Mouse (Mus musculus) hematopoietic stem cell, adult 5-6 weeks (primary cell): ENCODE data around the gene Btbd11. TPM values are rescaled to one million over a fixed set of nuclear protein-coding genes. Genes with fewer than 3 reads are reported as not detected.

ENCODE experiments used
- ATAC-seq, 2 experiments: fragments of 125-278 bp in 1 of 2; replicated peaks in 1 of 2; 2 replicates each; pipeline ENCODE4 v1.8.0; 2016 to 2017; ENCODE audit warnings: inconsistent platforms in 2 of 2, mild to moderate bottlenecking in 2 of 2, moderate number of reproducible peaks in 2 of 2, low read depth in 1 of 2, moderate TSS enrichment in 1 of 2; ENCODE audit not compliant: low FRiP score in 2 of 2, poor library complexity in 2 of 2, severe bottlenecking in 2 of 2, insufficient read depth in 1 of 2, low TSS enrichment in 1 of 2
- total RNA-seq: library from RNA; stranded (forward); fragments of 172-1452, 232-1000 nt; gene quantifications from 2 replicates; pipeline ENCODE4 v1.2.3, GENCODE M21; 2017

Btbd11 gene
- total RNA-seq, 1 experiment from 2014 or later = 1.2 TPM

DNA sequence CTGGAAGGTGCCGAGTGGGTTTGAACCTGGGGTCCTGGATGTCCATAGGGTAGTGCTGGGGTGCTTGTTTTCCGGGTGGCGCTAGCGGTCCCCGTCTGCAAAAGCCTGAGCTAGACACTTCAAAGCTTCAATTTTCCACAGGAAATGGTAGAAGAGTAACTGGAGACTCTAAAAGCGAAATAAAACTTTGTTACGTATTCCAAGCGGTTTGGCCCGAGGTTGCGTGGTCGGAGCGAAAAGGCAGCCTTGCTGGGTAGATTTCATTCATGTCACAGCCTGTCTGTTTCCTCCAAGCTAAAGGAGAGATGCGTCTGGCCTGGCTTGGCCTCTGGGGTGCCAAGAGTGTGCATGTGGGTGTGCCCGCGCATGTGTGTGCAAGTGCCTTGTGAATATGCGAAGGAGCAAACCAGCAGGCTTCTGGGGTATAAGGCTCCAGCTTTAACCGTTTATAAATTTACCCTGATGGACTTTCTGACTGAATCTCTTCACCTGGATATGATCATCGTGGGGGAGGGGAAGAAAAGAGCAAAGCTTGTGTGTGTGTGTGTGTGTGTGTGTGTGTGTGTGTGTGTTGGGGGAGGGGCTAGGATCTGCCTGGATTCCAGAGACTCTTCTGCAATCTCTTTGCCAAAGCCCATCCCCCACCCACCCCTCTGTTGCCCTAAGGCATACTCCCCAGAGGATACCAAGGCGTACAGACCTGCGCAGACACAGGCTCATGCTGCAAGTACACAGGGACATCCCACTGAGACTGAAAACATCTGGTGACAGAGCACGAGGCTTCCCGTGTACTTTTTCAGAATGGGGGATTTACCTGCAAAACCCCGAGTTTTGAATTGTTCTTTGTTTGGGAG, 2.9 kb downstream of the Btbd11 start:
- ATAC-seq = no peak

DNA sequence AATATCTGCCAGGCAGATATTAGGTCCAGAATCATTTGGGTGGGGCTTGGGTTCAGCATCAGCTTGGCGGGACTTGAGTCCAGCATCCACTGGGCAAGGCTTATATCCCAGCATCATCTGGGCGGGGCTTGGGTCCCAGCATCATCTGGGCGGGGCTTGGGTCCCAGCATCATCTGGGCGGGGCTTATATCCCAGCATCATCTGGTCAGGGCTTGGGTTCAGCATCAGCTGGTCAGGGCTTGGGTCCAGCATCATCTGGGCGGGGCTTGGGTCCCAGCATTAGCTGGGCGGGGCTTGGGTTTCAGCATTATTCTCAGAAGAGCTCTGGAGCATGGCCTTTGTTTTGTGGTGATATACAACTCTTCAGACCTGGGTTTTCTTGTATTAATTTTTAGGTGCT, 6.4 kb downstream of the Btbd11 start:
- ATAC-seq = no peak

DNA sequence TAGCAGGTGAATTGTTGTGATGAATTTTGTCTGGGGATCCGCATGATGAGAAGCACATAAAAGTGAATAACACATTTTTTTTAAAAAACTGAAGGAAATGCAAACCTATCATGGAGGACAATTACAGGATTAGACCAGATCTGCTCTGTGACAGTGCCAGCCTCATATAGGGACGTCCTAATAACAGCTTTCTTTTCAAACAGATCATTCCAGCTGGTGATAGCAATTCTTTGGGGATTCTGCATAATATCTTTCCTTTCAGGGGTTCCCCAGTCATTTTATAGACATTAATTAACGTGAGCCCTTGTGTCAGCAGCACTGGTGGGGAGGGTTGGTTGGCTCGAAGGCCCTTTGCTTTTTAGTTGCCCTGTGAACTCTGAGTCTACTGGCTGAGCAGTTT, 7.9 kb downstream of the Btbd11 start:
- ATAC-seq = no peak

DNA sequence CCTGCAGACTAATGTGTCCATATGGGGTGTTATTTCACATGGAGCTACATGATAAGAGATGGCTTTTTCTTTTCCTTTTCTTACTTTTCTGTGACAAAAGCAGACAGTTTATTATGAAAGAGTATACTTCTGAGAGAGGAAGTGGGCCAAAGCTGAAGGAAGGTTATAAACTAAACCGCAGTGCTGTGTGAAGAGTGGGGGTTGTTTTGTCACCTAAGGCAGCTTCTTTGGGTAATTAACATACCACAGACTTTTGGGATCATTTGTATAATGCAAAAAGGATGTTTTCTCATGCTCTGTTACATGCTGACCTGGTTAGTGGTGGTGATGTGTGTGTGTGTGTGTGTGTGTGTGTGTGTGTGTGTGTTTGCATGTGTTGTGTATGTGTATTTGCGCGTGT, 24.5 kb downstream of the Btbd11 start:
- peak; percentile 71 to 92 for ATAC-seq

DNA sequence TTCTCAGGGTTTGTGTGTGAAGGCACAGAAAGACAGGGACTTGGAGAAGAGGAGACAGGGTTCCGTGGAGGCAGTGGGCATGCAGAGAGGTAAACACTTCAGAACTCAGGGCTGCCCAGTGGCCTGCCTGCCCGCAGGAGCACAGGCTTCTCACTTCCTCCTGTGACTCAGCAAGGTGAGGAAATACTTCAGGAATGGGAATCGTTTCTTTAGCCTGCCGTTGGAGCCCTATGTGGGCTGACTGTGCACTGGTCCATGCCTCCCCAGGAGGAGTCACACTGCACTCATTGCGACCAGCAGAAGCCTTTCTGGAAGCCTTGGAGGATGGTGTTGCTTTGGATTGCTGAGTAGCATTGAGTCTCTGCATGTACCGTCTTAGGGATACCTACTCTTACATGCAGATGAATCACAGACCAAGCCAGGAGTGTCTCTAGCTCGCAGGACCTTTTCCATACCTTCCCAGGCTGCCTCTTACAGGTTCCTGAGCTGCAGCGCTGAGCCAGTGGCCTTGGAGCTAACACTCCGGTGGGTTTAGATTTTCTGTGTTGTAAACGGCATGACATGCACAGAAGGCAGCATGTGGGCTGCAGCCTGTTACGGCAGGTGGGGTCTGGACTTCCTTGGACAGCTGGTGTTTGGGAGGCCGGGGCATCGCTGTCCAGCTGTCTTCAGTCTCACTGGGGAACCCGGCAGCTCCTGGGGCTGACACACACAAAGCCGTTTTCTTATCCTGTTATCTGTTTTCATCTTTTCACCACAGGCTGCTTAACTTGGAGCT, 34.4 kb downstream of the Btbd11 start:
- ATAC-seq = no peak

DNA sequence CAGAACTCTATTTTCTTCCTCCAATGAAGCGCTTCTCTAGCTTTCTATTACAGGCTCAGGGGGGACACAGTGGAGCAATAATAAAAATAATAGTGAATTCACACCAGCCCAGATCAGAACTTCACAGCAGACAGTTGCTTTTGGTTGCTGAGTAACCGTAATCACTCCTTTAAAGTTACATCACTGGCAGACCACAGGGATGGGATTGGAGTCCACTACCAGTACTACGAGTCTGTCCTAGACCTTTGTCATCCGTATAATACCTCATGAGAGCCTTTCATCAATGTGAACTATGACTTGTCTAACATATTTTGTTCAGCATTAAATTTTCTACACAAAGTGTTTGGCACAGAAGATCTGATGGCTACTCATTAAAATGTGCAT, 35.0 kb downstream of the Btbd11 start:
- no peak for ATAC-seq

DNA sequence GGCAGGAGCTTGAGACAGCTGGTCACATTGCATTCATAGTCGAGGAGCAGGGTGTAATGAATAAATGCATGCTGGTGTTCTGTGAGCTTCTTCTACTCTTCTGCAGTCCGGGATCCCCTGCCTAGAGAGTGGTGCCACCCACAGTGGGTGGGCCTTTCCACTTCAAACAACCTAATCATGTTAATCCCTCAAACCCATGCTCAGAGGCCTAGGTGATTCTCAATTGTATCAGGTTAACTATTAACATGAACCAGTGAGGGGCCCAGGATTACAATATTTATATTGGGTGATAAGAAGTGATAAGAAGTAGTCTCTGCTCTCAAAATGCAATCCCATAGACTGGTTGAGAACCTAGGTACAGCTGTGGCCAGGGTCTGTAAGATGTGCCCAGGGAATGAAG, 39.1 kb downstream of the Btbd11 start:
- no peak for ATAC-seq

DNA sequence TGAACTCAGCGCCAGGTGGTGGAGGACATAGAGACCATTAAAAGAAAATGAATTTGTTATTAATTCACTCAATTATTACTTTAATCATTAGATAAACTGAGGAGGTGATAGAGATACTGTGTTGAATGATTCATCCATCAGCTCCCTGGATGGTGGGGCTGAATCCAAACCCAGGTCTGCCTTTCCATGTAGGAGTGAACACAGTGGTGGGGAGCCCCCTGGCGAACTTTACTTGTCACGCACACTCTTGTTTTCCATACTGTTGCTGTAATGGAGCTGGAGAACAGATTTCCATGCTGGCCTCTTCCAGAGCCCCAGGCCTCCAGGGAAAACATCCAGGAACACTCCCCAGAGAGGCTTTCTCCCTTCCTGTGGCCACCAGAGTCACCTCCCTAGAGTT, 50.6 kb downstream of the Btbd11 start:
- ATAC-seq = no peak

DNA sequence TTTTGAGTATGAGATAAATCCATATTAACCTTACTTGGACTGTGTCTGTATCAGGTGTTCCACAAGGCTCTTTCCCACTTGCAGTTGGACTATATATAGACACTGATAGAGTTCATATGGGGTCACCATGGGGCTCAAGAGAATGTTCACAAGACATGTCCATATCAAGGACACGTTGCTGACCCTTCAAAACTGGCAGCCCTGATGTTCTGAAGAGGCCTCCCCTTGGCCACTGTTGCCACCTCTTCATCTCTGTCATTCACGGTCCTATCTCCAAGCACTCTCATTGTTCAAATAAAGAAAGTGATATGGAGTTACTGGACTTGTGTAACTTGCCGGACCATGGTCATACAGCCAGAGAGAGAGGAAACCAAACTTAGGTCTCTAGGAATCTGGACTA, 56.8 kb downstream of the Btbd11 start:
- ATAC-seq = no peak

DNA sequence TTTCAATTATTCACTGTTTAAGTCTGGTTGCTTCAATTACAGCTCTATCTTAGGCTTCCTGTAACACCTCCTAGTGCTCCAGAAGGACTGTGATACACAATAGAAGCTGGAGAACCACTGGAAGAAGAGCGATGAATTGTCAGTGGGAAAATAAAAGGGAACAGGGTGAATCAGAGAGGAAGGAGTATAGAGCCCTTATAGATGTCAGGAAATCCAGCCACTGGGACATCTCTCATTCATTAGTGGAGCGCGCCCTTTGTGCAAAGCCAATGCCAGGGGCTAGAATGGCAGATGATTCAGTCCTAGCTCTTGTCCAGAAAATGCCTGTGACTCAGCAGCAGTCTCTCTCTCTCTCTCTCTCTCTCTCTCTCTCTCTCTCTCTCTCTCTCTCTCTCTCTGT, 59.3 kb downstream of the Btbd11 start:
- ATAC-seq = no peak

DNA sequence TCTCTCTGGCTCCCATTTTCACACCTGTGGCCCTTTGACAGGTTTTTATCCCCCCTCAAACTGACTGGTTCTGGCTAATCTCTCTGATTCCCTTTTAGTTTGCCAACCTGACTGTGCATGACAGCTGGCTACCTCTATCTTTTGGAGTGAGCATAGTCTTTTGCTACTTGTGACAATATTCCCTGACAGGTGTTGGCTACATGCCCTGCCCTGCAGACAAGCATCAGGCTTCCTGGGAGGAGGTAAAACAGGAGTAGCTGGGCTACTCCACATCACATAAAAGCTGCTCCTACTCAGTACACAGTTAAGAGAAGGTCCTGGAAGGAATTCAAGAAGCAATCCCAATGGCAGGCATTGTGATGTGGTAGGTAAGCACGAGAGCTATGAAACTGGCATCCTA, 60.1 kb downstream of the Btbd11 start:
- no peak for ATAC-seq

DNA sequence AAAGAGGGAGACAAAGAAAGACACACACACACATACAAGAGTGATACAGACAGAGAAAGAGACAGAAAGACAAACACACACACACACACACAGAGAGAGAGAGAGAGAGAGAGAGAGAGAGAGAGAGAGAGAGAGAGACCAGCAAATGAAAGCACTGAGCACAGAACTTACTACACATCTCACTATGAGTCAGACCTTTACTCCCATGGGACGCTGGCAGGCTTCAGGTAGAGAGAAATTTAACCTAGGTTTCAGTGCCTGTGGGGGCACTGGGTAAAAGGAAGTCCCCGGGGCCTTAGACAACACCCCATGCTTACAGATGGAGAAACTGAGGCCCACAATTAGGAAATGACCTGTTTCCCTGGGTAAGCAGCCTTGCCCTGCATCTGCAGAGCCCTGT, 61.3 kb downstream of the Btbd11 start:
- no peak for ATAC-seq

DNA sequence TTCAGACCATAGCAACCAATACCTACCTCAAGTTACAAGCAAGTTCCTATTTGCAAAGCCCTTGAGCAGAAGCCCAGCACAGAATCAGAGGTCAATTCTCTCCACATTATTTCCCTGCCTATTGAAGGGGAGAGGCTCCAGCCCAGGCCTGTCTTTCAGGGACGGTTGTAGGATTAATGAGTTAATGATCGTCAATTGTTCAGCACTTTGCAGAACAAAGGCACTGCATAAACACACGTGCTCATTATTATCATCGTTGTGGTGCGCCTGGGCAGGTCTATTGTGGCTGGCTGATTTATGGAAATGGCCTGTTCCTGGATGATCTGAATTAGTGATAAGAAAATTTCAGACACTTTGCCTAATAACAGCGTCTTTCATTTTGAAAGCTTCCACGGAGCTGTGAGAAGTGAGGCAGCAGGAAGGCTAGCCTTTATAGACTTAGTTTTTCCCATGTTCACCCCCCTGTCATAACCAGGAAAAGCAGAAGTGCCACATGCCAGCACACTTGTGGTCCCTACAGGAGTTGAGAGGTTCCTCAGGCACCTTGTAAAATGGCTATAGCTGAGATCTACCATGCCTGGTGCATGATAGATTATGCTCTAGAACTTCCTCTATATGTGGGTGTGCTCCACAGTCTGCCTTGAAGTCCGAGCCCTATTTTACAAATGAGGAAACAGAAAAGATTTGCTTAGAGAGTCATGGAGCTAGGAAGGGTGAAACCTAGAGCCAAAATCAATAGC, 65.2 kb downstream of the Btbd11 start:
- ATAC-seq = peak; percentile 78 to 81

DNA sequence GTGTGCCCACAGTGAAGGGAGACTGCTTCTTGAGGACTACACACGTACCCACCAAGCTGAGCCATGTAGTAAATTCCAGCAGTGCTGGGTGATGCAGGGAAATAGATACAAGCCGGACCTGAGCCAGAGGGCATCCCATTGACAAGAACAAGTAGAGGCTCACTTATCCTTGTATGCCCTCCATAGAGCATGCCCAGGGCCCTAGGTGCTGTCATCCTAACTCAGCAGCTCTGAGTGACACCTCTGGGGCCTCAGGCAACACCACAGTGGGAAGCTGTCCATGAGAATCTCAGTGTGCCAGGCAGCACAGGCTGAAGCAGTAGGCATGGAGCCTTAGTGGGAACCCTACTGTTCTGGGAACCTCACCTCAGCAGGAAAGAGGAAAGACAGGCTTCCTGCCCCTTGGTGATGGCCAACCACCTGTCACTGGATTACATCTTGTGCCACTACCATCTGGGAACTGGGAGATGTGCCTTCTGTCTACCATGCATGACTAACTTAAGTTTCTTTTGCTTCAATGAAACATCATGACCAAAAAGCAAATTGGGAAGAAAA, 66.7 kb downstream of the Btbd11 start:
- no peak for ATAC-seq

DNA sequence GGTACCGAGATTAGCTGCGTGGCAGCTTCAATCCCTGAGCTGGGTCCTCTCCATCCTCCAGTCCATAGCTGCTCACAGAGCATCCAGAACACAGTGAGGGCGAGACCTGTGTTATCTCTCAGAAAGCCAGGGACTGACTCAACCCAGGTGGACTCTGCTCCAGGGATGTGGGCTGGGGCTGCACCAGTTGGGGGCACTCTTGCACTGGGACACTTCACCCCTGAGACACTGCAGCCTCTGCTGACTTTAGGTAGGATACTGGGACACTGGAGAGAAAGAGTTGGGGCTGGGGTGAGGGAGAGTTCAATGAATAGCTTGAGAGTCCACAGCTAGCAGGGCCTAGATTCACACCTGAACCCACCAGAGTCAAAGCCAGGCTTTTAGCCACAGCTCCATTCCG, 69.4 kb downstream of the Btbd11 start:
- ATAC-seq = no peak

DNA sequence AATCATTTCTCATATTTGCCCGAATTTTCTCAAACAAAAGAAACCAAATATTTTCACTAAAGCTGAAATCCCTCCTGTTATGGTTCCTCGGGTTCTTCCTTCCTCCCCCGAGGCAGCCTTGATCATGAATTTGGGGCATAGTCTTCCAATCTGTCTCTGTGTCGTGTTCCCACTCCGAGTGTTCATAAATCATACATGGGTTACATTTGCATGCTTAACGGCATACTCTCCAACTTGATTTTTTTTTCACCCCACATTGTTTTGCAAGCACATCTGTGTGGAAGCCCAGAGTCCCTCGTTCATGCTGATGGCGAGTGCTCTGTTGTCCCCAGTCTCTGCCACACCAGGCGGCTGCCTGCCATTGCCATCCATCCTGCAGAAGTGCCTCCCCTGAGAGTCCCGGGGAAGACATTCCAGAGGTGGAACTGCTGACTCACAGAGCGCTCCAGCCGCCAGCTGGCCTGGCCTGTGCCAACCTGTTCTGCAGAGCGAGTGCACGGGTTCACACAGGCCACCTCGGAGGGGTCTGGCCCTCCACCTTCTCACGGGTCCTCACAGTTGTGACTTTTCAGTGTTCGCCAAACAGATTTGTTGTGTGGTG, 72.2 kb downstream of the Btbd11 start:
- ATAC-seq = no peak

DNA sequence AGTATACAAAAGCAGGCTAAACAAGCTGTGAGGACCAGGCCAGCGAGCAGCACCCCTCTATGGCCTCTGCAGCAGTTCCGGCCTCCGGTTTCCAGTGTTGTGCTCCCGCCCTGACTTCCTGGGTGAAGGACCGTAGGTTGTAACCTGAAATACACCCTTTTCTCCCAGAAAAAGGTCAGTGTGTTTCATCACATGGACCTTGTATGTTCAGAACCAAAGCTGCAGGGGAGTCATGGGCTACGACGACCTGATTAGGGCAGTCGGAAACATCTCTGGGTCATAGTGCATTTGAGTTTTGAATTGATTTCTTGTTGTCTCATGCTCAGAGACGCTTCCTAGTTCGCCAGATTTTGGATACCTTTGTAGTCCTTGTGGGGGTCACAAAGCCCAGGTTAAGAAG, 74.1 kb downstream of the Btbd11 start:
- ATAC-seq = no peak
